Mouse (Mus musculus) layer of hippocampus, postnatal 14 days (tissue): ENCODE data around the gene Dmrtc2. TPM values are rescaled to one million over a fixed set of nuclear protein-coding genes. Genes with fewer than 3 reads are reported as not detected.
A peak's percentile ranks its signal among the peaks of the same experiment; 100 is the strongest.
"Not testable (repeated sequence)": the region's sequence is repeated elsewhere in the genome, so short reads cannot be mapped to it uniquely, and the experiment has no call there.

Source experiments
- DNase-seq, 2 experiments: peaks; one replicate each; pipeline ENCODE4 v3.0.0; 2021 to 2022; ENCODE audit warnings: low spot score in 2 of 2, mixed read lengths in 1 of 2
- long read RNA-seq, 2 experiments: library from polyadenylated mRNA; stranded (forward); transcript quantifications; one replicate each; pipeline ENCODE4 v2.0.0; 2021
- total RNA-seq, 2 experiments: library from RNA; stranded (reverse); gene quantifications; 2 replicates each; pipeline ENCODE4 v1.2.3; 2021

Dmrtc2 gene
- not detected for total RNA-seq
- long read RNA-seq, experiment 1 = 0 reads
- long read RNA-seq, experiment 2 = 0 reads

GRCm38 (mm10) chr7:24869532-24870165, at the start of gene Dmrtc2, which contains the start of gene Lypd4:
Gene Dmrtc2, plus strand, starts transcription at chr7:24870057.
Gene Lypd4, minus strand, starts transcription at chr7:24869941.
- DNase-seq = no peak

GRCm38 (mm10) chr7:24824452-24824851, 45.4 kb upstream of the Dmrtc2 start:
- no peak for DNase-seq

- DNase-seq = no peak
Measured at GRCm38 (mm10) chr7:24827181-24827580, 42.7 kb upstream of the Dmrtc2 start.

- DNase-seq = not testable (repeated sequence)
Measured at GRCm38 (mm10) chr7:24838732-24839409, 31.0 kb upstream of the Dmrtc2 start.

- no peak for DNase-seq
Measured at GRCm38 (mm10) chr7:24839410-24839808, 30.4 kb upstream of the Dmrtc2 start.

GRCm38 (mm10) chr7:24840331-24840730, 29.5 kb upstream of the Dmrtc2 start:
- no peak for DNase-seq

- no peak for DNase-seq
Measured at GRCm38 (mm10) chr7:24841009-24841408, 28.8 kb upstream of the Dmrtc2 start.

GRCm38 (mm10) chr7:24844144-24844543, 25.7 kb upstream of the Dmrtc2 start:
- DNase-seq = no peak

GRCm38 (mm10) chr7:24845181-24845580, 24.7 kb upstream of the Dmrtc2 start:
- DNase-seq = no peak

GRCm38 (mm10) chr7:24845713-24846112, 24.1 kb upstream of the Dmrtc2 start:
- DNase-seq = peak in 1 of 2 experiments; percentile 8

- not testable (repeated sequence) for DNase-seq
Measured at GRCm38 (mm10) chr7:24846576-24846975, 23.3 kb upstream of the Dmrtc2 start.

GRCm38 (mm10) chr7:24850162-24850561, 19.7 kb upstream of the Dmrtc2 start:
- peak in 1 of 2 experiments; percentile 26 for DNase-seq

- no peak for DNase-seq
Measured at GRCm38 (mm10) chr7:24850899-24851303, 19.0 kb upstream of the Dmrtc2 start.

- DNase-seq = no peak
Measured at GRCm38 (mm10) chr7:24851596-24852325, 18.1 kb upstream of the Dmrtc2 start.

- DNase-seq = no peak
Measured at GRCm38 (mm10) chr7:24852557-24853232, 17.2 kb upstream of the Dmrtc2 start.

- no peak for DNase-seq
Measured at GRCm38 (mm10) chr7:24853233-24853563, 16.7 kb upstream of the Dmrtc2 start.

GRCm38 (mm10) chr7:24853695-24854094, 16.2 kb upstream of the Dmrtc2 start:
- DNase-seq = no peak

GRCm38 (mm10) chr7:24856460-24857120, 13.3 kb upstream of the Dmrtc2 start:
- no peak for DNase-seq

- no peak for DNase-seq
Measured at GRCm38 (mm10) chr7:24859234-24859633, 10.6 kb upstream of the Dmrtc2 start.

GRCm38 (mm10) chr7:24861913-24862312, 7.9 kb upstream of the Dmrtc2 start, which contains the start of gene Gm9844:
Gene Gm9844, plus strand, starts transcription at chr7:24862213.
- no peak for DNase-seq

GRCm38 (mm10) chr7:24862853-24863252, 7.0 kb upstream of the Dmrtc2 start:
- DNase-seq = no peak
